Mouse (Mus musculus) cerebral cortex, adult 2 months (tissue): ENCODE data around the gene Olfr1020.

Source experiments
- WGBS: fragments of 180-500 bp; shearing (Covaris S2); methylation state at CpG from one replicate; pipeline ENCODE4 v1.1.7; 2018; 5-methylcytosine and 5-hydroxymethylcytosine counted together

The Olfr1020 gene

DNA sequence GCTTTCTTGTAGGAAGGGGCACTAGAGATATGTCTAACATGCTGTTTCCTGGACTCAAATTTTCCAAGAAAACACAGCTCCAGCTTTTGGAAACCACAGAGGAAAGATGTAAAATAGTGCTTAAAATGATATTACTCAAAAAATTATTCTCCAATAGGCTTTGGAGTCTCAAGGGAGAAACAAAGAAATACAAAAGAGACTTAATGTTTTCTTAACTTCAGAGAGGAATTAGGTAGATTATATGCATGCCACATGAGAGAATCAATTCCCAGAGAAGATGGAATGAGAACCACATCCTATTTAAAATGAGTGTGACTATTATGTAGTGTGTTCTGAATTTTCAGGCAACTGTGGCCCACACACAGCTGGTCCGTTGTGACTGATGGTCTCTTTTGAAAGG lies at the start of gene Olfr1020:
Olfr1020 (plus strand) TSS at position 301 of the 400 bp plus-strand sequence.
- WGBS, result 81% methylated on average over 1 of the region's 1 CpGs

DNA sequence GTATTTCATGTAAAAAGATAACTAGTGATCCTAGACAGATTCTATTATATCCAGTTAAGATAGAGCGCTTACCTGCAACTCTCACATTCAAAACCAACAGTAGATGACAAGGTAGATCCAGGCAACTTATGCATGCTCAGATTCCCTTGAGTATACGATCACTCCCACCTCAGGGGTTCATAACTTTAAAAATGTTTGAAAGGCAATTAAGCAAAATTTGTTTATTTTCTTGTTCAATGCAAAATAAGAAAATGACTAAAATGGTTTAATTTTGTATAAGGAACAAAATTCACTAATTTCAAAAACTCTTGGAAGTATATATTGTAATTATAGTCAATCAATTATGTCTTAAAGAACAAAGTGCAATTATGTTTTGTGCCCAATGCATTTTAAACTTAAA lies 44.4 kb upstream of the Olfr1020 start, which contains the start of gene Olfr1016:
Olfr1016 (minus strand) TSS at position 101 of the 400 bp plus-strand sequence.
- WGBS, result 92% methylated on average over 2 of the region's 2 CpGs

DNA sequence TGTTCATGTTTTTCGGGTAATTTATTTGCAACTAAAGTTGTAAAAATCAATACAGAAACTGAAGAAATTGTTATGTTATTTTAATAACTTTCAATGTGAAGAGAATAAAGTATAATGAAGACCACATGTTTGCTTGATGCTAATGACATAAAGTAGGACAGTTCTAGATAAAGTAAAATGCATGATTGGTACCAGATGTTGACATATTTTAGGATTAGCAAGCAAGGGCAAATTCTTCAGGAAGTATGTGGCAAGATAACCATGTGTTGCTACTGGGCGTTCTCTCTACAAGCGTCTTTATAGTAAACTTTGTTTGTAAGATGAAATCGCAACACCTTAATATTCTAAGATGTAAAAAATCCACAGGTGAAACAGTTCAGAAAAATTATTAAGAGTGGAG lies 42.3 kb upstream of the Olfr1020 start:
- WGBS, result 90% methylated on average over 4 of the region's 4 CpGs

DNA sequence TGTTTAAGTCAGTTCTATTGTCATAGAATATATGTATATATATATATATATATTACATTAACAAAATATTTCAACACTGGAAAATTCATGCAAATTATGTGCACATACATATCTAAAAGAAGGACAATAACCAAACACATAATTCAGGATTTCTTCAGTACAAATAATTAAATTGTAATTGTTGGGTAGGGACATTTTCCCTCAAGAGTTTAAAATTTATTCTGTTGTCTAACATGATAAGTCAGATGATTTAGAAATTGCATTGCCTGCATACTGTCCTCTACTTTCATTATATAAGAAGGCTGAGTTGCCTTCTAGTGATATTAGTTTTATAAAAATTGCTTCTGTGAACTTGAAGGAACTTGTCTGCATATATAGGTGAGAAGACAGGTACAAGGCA lies 28.7 kb upstream of the Olfr1020 start, which contains the start of gene Olfr1018:
Olfr1018 (plus strand) TSS at position 301 of the 400 bp plus-strand sequence.

DNA sequence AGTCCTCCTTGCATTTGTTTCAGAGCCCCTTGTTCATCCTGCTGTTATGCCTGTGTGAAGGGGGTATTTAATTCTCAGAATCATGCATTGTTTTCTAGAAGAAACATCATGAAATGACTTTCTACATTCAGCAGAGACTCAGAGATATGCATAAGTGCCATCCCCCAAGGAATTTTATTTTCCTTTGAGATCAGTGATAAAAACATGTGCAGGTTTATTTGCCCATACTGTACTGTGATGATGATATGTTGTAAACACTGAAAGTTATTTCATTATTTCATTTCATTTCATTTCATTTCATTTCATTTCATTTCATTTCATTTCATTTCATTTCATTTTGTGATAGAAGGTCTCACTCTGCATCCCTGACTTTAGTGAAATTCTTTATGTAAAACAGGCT lies 1.4 kb upstream of the Olfr1020 start, which contains the start of gene Olfr1019:
Olfr1019 (minus strand) TSS at position 101 of the 400 bp plus-strand sequence.

DNA sequence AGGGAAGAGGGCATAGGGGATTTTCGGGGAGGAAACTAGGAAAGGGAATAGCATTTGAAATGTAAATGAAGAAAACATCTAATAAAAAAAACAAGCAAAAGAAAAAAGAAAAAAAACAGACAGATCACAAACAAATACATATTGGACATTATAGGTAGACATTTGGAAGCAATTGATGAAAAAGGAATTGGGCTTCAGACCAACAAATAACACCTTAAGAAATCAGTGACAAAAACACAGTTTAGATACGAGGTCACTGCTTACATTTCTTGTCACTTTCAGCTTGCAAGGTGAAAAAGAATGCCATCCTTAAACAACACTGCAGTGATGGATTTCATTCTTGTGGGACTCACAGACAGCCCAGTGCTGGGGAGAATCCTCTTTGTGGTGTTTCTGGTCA lies 21.5 kb downstream of the Olfr1020 start, which contains the start of gene Olfr1022:
Olfr1022 (plus strand) TSS at position 301 of the 400 bp plus-strand sequence.
- WGBS, result 61% methylated on average over 2 of the region's 2 CpGs

DNA sequence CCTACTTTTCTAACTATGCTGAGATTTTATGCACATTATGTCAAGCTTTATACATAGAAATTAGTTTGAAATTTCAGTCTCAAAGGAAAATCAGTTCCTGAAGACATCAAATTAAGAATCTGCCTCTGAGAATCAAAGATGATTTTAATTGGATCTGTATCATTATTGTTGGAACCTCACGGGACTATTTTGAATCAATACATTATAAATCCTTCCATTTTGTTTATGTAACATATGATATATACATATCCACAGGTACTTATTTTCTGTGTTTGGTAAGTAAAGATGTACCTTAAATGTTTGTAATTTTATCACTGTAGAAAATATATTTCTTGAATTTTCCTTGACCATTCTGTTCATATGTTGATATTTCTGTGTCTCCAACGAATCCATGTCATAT lies 38.5 kb downstream of the Olfr1020 start, which contains the start of gene Olfr1023:
Olfr1023 (plus strand) TSS at position 301 of the 400 bp plus-strand sequence.
- WGBS, result 59% methylated on average over 2 of the region's 2 CpGs
